27 mouse cellular contexts compared by ENCODE assay signal in the genomic region with DNA sequence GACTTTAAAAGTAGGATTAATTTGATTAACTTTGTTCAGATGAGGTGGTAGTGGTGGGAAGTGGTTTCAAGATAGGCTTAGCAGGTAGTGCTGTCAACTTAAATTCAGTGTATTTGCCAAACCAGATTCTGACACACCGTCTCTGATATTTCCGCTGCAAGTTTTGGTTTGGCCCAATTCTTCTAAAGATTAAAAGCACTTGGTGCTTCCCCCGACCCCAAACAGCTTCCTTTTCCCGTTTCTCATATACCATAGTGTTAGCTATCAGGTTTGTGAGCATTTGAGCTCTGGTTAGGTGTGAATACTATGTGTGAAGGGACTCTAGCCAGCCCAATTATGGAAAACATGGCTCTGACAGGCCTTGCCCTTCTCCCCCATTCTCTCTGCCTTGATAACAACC. TPM values are rescaled to one million over a fixed set of nuclear protein-coding genes. Genes with fewer than 3 reads are reported as not detected.
A peak's percentile ranks its signal among the peaks of the same experiment; 100 is the strongest.
DNase-seq lines count a peak whose midpoint lies in the region; ATAC-seq and TF ChIP-seq lines count a peak whose summit lies in the region.
"Had no signal": no experiment of that assay in that cellular context is flagged by ENCODE, and none has a peak within 500 bp of the region (broad histone marks: within the 10 kb centered on the region; RNA-seq: fewer than 3 reads in every experiment).

No protein-coding gene starts in this region.

- peaks cover 3% of the 10 kb centered on the region; the same call in 1 of the 2 replicates for H3K4me1 ChIP-seq in spleen, adult 2 months (ENCODE audit: control insufficient read depth, insufficient read depth, insufficient read length)
- peaks cover 2% of the 10 kb centered on the region; the same call in 1 of the 2 replicates for H3K4me1 ChIP-seq in thymus, adult 2 months (replicated peaks; ENCODE audit: control insufficient read depth, insufficient read depth, low read length)
- no peaks in the 10 kb centered on the region for H3K4me1 ChIP-seq in midbrain, embryonic 10.5 days
- H3K4me1 ChIP-seq: hindbrain, embryonic 10.5 days; midbrain, embryonic 13.5 days had no signal

- no peaks in the 10 kb centered on the region for H3K9me3 ChIP-seq in midbrain, embryonic 10.5 days (replicated peaks)
- H3K9me3 ChIP-seq: hindbrain, embryonic 10.5 days; midbrain, embryonic 13.5 days had no signal

- ATAC-seq in hematopoietic stem cell, adult 5-6 weeks (replicated peaks in 1 of 2; ENCODE audit: insufficient read depth in 1 of 2, low FRiP score in 2 of 2, low TSS enrichment in 1 of 2, low read depth in 1 of 2, poor library complexity in 2 of 2, severe bottlenecking in 2 of 2), result peak; percentile 46 to 72; a peak in 3 of 4 replicates
- ATAC-seq: forebrain, embryonic 14.5 days; midbrain, embryonic 13.5 days had no signal

- no peak overlapping the region for H3K27ac ChIP-seq in spleen, adult 2 months (ENCODE audit: insufficient read depth, low read length)
- H3K27ac ChIP-seq in thymus, adult 2 months (ENCODE audit: control insufficient read depth, insufficient read depth, low read length), result no peak overlapping the region
- H3K27ac ChIP-seq in midbrain, embryonic 10.5 days (replicated peaks), result no peak overlapping the region
- H3K27ac ChIP-seq: hindbrain, embryonic 10.5 days; macrophage; midbrain, embryonic 13.5 days had no signal

- intact Hi-C loops in left cerebral cortex, postnatal 25 days (cut with DNase I), result no loop called here

- TF ChIP-seq CTCF in spleen, adult 2 months (IDR thresholded peaks at IDR 0.05; ENCODE audit: extremely low read depth, insufficient read depth, insufficient read length, insufficient replicate concordance), result no peak
- no peak for TF ChIP-seq CTCF in thymus, adult 2 months (IDR thresholded peaks at IDR 0.05; ENCODE audit: borderline replicate concordance, control insufficient read depth, extremely low read depth, insufficient read depth, low read length, poor library complexity)

- TF ChIP-seq POLR2A in spleen, adult 2 months (IDR thresholded peaks at IDR 0.05; ENCODE audit: low read depth, low read length), result no peak
- TF ChIP-seq POLR2A in thymus, adult 2 months (IDR thresholded peaks at IDR 0.05; ENCODE audit: control insufficient read depth, extremely low read depth, insufficient read depth, low read length, poor library complexity), result no peak

- H3K36me3 ChIP-seq in spleen, adult 2 months (ENCODE audit: control insufficient read depth, insufficient read depth, low read length), result no peaks in the 10 kb centered on the region
- no peaks in the 10 kb centered on the region for H3K36me3 ChIP-seq in thymus, adult 2 months (ENCODE audit: control insufficient read depth, insufficient read depth, low read length)
- no peaks in the 10 kb centered on the region for H3K36me3 ChIP-seq in midbrain, embryonic 10.5 days
- H3K36me3 ChIP-seq: hindbrain, embryonic 10.5 days; midbrain, embryonic 13.5 days had no signal

- peak; percentile 37 to 42 for DNase-seq in spleen, adult 2 months (ENCODE audit: low read depth in 1 of 2, low spot score in 2 of 2)
- no peak for DNase-seq in spleen, postnatal 14 days (ENCODE audit: low spot score in 2 of 2)
- peak; percentile 53 for DNase-seq in thymus, adult 2 months
- DNase-seq in left cerebral cortex, postnatal 25 days (ENCODE audit: low spot score in 2 of 2), result no peak
- no peak for DNase-seq in adrenal gland, adult (ENCODE audit: inconsistent age in 2 of 2, low spot score in 1 of 2)
- no peak for DNase-seq in midbrain, embryonic 10.5 days (ENCODE audit: low spot score)
- DNase-seq: adrenal gland, adult 8-10 months; cerebellum, adult 11-12 months; cerebellum, postnatal 36 days; left cerebral cortex, postnatal 4 days; lung, embryonic 14.5 days; right cerebral cortex, adult 18-20 months; spleen, adult 18-20 months had no signal

- no peak overlapping the region for H3K4me3 ChIP-seq in spleen, adult 2 months (ENCODE audit: extremely low read depth, insufficient read depth, insufficient read length)
- no peak overlapping the region for H3K4me3 ChIP-seq in thymus, adult 2 months (ENCODE audit: control insufficient read depth, insufficient read depth, low read length)
- H3K4me3 ChIP-seq in midbrain, embryonic 10.5 days, result no peak overlapping the region
- H3K4me3 ChIP-seq: erythroblast, embryonic 14.5 days; hindbrain, embryonic 10.5 days; midbrain, embryonic 13.5 days had no signal

- H3K27me3 ChIP-seq in spleen, adult 2 months (ENCODE audit: control insufficient read depth, insufficient read depth, low read length), result no peaks in the 10 kb centered on the region
- H3K27me3 ChIP-seq in thymus, adult 2 months (ENCODE audit: control insufficient read depth, insufficient read depth, low read length), result no peaks in the 10 kb centered on the region
- no peaks in the 10 kb centered on the region for H3K27me3 ChIP-seq in midbrain, embryonic 10.5 days (ENCODE audit: low read depth, poor library complexity, severe bottlenecking)
- H3K27me3 ChIP-seq: midbrain, embryonic 13.5 days had no signal

- WGBS in spleen, adult 2 months, result 6% methylated on average over 4 of the region's 4 CpGs
- WGBS in thymus, adult 2 months, result 4% methylated on average over 4 of the region's 4 CpGs
- 78% methylated on average over 4 of the region's 4 CpGs for WGBS in midbrain, embryonic 10.5 days

RNA-seq across cellular contexts. Expression of gene Xcr1, which starts 10.2 kb away (rescaled TPM):
- polyA plus RNA-seq in spleen, adult 2 months (2012; rRNA removed), result 3.2 and 3.5 TPM in 2 replicates
- total RNA-seq in hematopoietic stem cell, adult 5-6 weeks (2017), result 0.25 and 0.38 TPM in 2 replicates
- 4.3 and 7.0 TPM in 2 replicates for polyA plus RNA-seq in thymus, adult 2 months (2012; rRNA removed)
- not detected for total RNA-seq in left cerebral cortex, postnatal 25 days (2021)
- polyA plus RNA-seq in midbrain, embryonic 10.5 days (2016; fragmentation: Nextera tagmentation; extraction: Ambion mirVana), result 0.02 TPM in 1 of 2 replicates, not detected in the other
- total RNA-seq: granulocyte monocyte progenitor cell, adult 5-6 weeks; layer of hippocampus, adult 18-20 months; left cerebral cortex, postnatal 4 days; MEL had no signal
- polyA plus RNA-seq: brain, embryonic 14.5 days; embryonic facial prominence, embryonic 11.5 days; erythroblast, embryonic 14.5 days; heart, embryonic 14.5 days; kidney, embryonic 16.5 days; liver, embryonic 11.5 days; lung, embryonic 14.5 days had no signal

RNA-seq across cellular contexts. Expression of gene Fyco1, which starts 20.4 kb away (rescaled TPM):
- 5.0 and 6.0 TPM in 2 replicates for polyA plus RNA-seq in spleen, adult 2 months (2012; rRNA removed)
- 10.6 and 24.7 TPM in 2 replicates for total RNA-seq in hematopoietic stem cell, adult 5-6 weeks (2017)
- 11.6 and 13.0 TPM in 2 replicates for polyA plus RNA-seq in thymus, adult 2 months (2012; rRNA removed)
- 10 to 100 TPM; 22.0 to 26.8 TPM for total RNA-seq in left cerebral cortex, postnatal 25 days (2021)
- polyA plus RNA-seq in midbrain, embryonic 10.5 days (2016; fragmentation: Nextera tagmentation; extraction: Ambion mirVana), result 10.8 and 12.0 TPM in 2 replicates

Comparison
In these comparisons a context has a peak if more than half of its experiments do, and no peak if none do; other contexts are left out.
1. DNase-seq: peak in spleen, adult 2 months (2 of 2) and thymus, adult 2 months (single experiment); none in spleen, postnatal 14 days (0 of 2), left cerebral cortex, postnatal 25 days (0 of 2), adrenal gland, adult (0 of 2) and midbrain, embryonic 10.5 days (single experiment).